Mouse (Mus musculus) limb, embryonic 14.5 days (tissue): ENCODE measurements at regions not wholly inside any gene's neighbourhood (a gene's known extent, or its start where the extent isn't known, plus 50 kb on each side); places are given as distances from the start of the nearest gene placed in this dataset.
A peak's percentile ranks its signal among the peaks of the same experiment; 100 is the strongest.

ENCODE experiments used
- ATAC-seq: fragments of 200-750 bp; cut with Nextera tagmentation; 2 replicates; pipeline ENCODE4 v1.8.0; 2017; ENCODE audit warnings: low read depth, moderate number of reproducible peaks, moderate TSS enrichment; ENCODE audit not compliant: low FRiP score
- DNase-seq: peaks from one replicate; pipeline ENCODE4 v3.0.0-alpha.2; 2015; ENCODE audit warnings: low spot score
- H3K27ac ChIP-seq: fragments of 300-500 bp; sonication (generic); replicated peaks from 2 replicates; pipeline ENCODE4 v1.5.1; 2014; ENCODE audit warnings: low read depth, mild to moderate bottlenecking, low read length, moderate library complexity, mixed read lengths
- H3K27me3 ChIP-seq: fragments of 300-500 bp; sonication (generic); 2 replicates; pipeline ENCODE4 v1.6.1; 2014; ENCODE audit warnings: low read length, mixed read lengths; ENCODE audit not compliant: control insufficient read depth, insufficient read depth
- H3K36me3 ChIP-seq: fragments of 300-500 bp; sonication (generic); 2 replicates; pipeline ENCODE4 v1.6.1; 2014; ENCODE audit warnings: mild to moderate bottlenecking, low read length, moderate library complexity, mixed read lengths; ENCODE audit not compliant: control insufficient read depth, insufficient read depth
- H3K4me1 ChIP-seq: fragments of 300-500 bp; sonication (generic); 2 replicates; pipeline ENCODE4 v1.6.1; 2014; ENCODE audit warnings: antibody characterized with exemption, low read length, mixed read lengths; ENCODE audit not compliant: control insufficient read depth, insufficient read depth
- H3K4me2 ChIP-seq: fragments of 300-500 bp; sonication (generic); replicated peaks from 2 replicates; pipeline ENCODE4 v1.6.1; 2014; ENCODE audit warnings: low read depth, mild to moderate bottlenecking, low read length, moderate library complexity; ENCODE audit not compliant: severe bottlenecking
- H3K4me3 ChIP-seq: fragments of 300-500 bp; sonication (generic); replicated peaks from 2 replicates; pipeline ENCODE4 v1.5.1; 2014; ENCODE audit warnings: low read length
- H3K9ac ChIP-seq: fragments of 300-500 bp; sonication (generic); 2 replicates; pipeline ENCODE4 v1.6.1; 2014; ENCODE audit warnings: mild to moderate bottlenecking, low read depth, low read length, moderate library complexity; ENCODE audit not compliant: severe bottlenecking
- H3K9me3 ChIP-seq: fragments of 300-500 bp; sonication (generic); 2 replicates; pipeline ENCODE4 v1.6.1; 2016; ENCODE audit warnings: low read length; ENCODE audit not compliant: control insufficient read depth
- POLR2A ChIP-seq: fragments of 200-500 bp; IDR thresholded peaks from 2 replicates; pipeline ENCODE4 v1.8.0; 2012; ENCODE audit warnings: inconsistent platforms, mild to moderate bottlenecking, moderate library complexity, borderline replicate concordance; ENCODE audit not compliant: insufficient read depth, insufficient read length; ENCODE audit errors: extremely low read depth
- WGBS: fragments of 180-500 bp; shearing (Covaris S2); extraction: QIAGEN DNeasy Blood & Tissue Kit; methylation state at CpG from one replicate; pipeline ENCODE4 v1.1.7; 2014; 5-methylcytosine and 5-hydroxymethylcytosine counted together

DNA sequence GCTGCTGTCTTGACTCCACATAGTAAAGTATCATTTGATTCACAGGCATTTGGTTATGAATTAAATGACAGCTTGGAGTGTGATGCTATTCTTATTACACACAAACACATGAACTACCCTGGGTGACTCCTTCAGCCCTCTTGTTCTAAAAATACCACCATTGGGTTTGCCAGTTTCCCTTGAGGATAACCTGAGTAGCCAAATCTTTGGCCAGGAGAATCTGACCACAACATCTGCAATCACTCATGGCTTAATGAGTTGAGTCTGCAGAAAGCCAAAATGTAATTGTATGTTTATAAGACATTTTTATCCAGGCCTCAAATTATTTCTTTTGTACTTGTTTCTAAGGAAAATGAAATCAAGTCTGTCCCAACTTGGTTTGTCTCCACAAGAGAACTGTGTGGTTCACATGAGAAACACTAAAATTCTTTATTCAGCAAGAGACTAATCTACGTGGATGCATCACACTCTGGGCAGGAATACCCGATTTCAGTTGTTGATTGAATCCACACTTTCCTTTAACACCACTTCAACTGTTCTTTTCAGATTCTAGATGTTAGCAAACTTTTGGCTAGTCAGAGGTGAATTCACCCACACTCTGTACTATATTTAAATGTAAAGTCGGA lies 476.6 kb downstream of the Kctd12 start:
- no peak overlapping the region for H3K27ac ChIP-seq
- 48% methylated on average over 3 of the region's 3 CpGs for WGBS

DNA sequence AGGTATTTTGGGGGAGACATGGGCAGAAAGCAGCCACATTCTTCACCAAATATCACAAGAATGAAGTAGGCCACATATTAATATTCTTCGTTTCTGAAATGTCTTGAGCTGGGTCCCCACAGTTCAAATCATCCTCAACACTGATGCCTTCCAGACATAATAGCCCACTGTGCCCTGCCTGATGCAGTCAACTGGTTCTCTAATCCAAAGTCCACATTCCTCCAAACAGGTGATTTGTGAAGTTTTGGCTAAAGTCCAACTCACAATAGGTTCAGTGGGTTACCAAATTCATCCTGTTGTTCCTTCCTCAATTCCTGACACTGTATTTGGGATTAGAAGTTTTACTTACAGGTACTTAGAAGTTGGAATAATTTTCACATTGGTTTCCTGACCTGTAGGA lies 485.3 kb downstream of the Kctd12 start:
- H3K27me3 ChIP-seq = no peaks in the 10 kb centered on the region
- no peak for TF ChIP-seq POLR2A
- 86% methylated on average over 1 of the region's 1 CpGs for WGBS
- ATAC-seq = no peak
- no peaks in the 10 kb centered on the region for H3K9me3 ChIP-seq
- H3K9ac ChIP-seq = no peak overlapping the region
- H3K4me2 ChIP-seq = no peak overlapping the region
- DNase-seq = no peak
- H3K27ac ChIP-seq = no peak overlapping the region
- no peaks in the 10 kb centered on the region for H3K36me3 ChIP-seq
- H3K4me3 ChIP-seq = no peak overlapping the region
- H3K4me1 ChIP-seq = no peaks in the 10 kb centered on the region

More for the DNA sequence above, 476.6 kb downstream of the Kctd12 start:
- Histone ChIP-seq H3K4me1 (no peaks in the 10 kb centered on the region; the same call in 1 of the 2 replicates), H3K27me3 (no peaks in the 10 kb centered on the region), H3K9ac (no peak overlapping the region), H3K4me2 (no peak overlapping the region), H3K4me3 (no peak overlapping the region), H3K9me3 (no peaks in the 10 kb centered on the region), H3K36me3 (no peaks in the 10 kb centered on the region)
- peak; percentile 68 for DNase-seq
- no peak for ATAC-seq
- no peak for TF ChIP-seq POLR2A

DNA sequence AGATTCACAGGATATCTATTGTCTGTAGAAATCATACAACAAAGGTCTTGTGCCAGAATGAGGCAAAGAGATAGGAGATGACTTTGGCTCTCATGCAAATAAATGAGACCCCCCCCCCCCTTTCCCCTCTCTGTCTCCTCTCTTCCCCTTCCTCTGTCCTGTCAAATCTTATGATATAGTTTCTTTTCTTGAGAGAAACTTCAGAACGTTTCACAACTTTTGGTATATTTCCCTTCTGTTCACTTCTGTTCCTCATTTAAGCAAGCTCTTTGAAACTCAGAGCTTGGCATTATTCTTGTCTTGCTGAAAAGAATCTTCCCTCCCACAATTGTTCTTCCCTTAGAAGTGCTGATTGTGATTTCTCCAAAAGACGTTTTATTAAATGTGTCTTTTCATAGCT lies 490.1 kb downstream of the Kctd12 start:
- Histone ChIP-seq H3K4me2 (no peak overlapping the region), H3K27me3 (no peaks in the 10 kb centered on the region), H3K4me1 (no peaks in the 10 kb centered on the region), H3K27ac (no peak overlapping the region), H3K9me3 (no peaks in the 10 kb centered on the region), H3K36me3 (no peaks in the 10 kb centered on the region), H3K4me3 (no peak overlapping the region), H3K9ac (no peak overlapping the region)
- DNase-seq = no peak
- ATAC-seq = no peak
- WGBS = 53% methylated on average over 2 of the region's 2 CpGs
- TF ChIP-seq POLR2A = no peak

DNA sequence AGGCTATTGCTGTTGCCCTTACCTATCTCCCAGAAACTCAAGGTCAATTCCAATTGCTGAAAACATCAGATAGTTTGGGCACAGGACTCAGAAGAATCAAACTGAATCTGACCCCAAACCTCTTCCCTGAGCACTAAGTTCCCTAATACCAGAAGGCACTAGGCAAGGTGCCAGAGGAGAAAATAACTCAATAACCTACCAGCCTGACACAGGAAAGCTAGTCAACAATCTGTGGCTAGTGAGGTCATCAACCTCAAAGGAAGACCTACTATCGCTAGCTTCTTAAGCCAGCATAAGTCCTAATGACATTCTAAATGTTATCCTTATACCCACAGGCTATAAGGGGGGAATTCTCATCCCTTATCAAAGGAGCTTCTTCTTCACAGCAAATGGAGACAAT lies 491.2 kb downstream of the Kctd12 start:
- Histone ChIP-seq H3K4me1 (no peaks in the 10 kb centered on the region), H3K36me3 (no peaks in the 10 kb centered on the region), H3K9ac (no peak overlapping the region), H3K9me3 (no peaks in the 10 kb centered on the region), H3K4me2 (no peak overlapping the region), H3K4me3 (no peak overlapping the region), H3K27ac (no peak overlapping the region), H3K27me3 (no peaks in the 10 kb centered on the region)
- 86% methylated on average over 1 of the region's 1 CpGs for WGBS
- TF ChIP-seq POLR2A = no peak
- no peak for DNase-seq
- ATAC-seq = no peak

DNA sequence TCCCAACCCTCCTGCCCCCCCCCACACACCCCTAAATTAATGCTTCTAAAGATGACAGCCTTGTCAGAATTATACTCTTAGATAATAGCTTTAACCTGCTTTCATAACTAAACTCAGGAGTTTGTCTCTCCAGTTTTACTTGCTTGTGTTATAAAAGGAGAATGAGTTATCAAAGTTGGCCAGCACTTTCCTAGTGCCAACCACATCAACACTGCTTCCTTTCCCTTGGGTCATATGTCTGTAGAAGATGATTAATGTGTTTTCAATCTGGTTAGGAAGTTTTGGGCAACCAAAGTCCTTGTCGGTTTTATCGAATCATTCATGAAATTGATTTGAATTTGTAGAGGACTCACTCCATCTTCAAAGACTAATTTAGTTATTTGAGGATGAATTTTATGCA lies 505.3 kb downstream of the Kctd12 start:
- H3K36me3 ChIP-seq = no peaks in the 10 kb centered on the region
- no peaks in the 10 kb centered on the region for H3K4me1 ChIP-seq
- no peak overlapping the region for H3K27ac ChIP-seq
- H3K4me3 ChIP-seq = no peak overlapping the region
- H3K4me2 ChIP-seq = no peak overlapping the region
- no peak for TF ChIP-seq POLR2A
- WGBS = 78% methylated on average over 2 of the region's 2 CpGs
- no peak for DNase-seq
- no peaks in the 10 kb centered on the region for H3K27me3 ChIP-seq
- no peaks in the 10 kb centered on the region for H3K9me3 ChIP-seq
- ATAC-seq = no peak
- no peak overlapping the region for H3K9ac ChIP-seq

DNA sequence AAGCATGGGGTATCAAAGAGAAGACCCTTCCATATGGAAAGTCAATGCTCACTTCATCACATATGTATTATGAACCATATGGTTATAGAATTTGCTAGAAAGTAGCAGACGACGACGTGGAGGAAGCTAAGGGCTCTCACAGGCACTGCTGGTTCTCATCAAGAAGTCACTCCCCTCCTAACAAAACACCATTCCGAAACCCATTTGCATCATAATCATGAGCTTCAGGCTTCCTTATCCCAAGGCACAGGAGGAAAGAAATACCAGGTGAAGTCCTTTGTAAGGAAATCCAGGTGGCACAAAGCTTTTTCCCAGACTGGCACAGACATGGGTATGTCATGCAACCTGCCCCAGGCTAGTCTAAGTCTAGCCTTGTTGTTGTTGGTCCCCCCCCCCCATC lies 513.1 kb downstream of the Kctd12 start:
- no peak for TF ChIP-seq POLR2A
- Histone ChIP-seq H3K4me2 (no peak overlapping the region), H3K27me3 (no peaks in the 10 kb centered on the region), H3K9ac (no peak overlapping the region), H3K4me1 (no peaks in the 10 kb centered on the region), H3K36me3 (no peaks in the 10 kb centered on the region), H3K9me3 (no peaks in the 10 kb centered on the region), H3K27ac (no peak overlapping the region), H3K4me3 (no peak overlapping the region)
- no peak for DNase-seq
- ATAC-seq = no peak
- WGBS = 45% methylated on average over 4 of the region's 4 CpGs
